Mouse (Mus musculus): ENCODE results near the gene Il17a. TPM values are rescaled to one million over a fixed set of nuclear protein-coding genes. Genes with fewer than 3 reads are reported as not detected.

Il17a gene
- polyA plus RNA-seq (2015; fragmentation: Nextera tagmentation; extraction: Ambion mirVana) = not detected in 2 replicates

GRCm38 (mm10) chr1:20730903-20731302, at the start of gene Il17a:
Gene Il17a (plus strand): TSS chr1:20730905.
- H3K9ac ChIP-seq = no peak within 1 kb of the TSS
- WGBS = 88% methylated on average over 10 of the region's 10 CpGs
- H3K36me3 ChIP-seq = no peaks in the 10 kb centered on the region
- H3K4me3 ChIP-seq (replicated peaks) = no peak within 1 kb of the TSS
- no peaks in the 10 kb centered on the region for H3K9me3 ChIP-seq
- no peak within 1 kb of the TSS for H3K4me2 ChIP-seq
- ATAC-seq (ENCODE audit: insufficient read depth, low FRiP score, low read depth) = no peak
- no peaks in the 10 kb centered on the region for H3K27me3 ChIP-seq (replicated peaks)
- H3K4me1 ChIP-seq = no peaks in the 10 kb centered on the region
- H3K27ac ChIP-seq = no peak within 1 kb of the TSS

- Histone ChIP-seq H3K27me3 (replicated peaks) (no peaks in the 10 kb centered on the region), H3K4me3 (replicated peaks) (no peak overlapping the region), H3K36me3 (no peaks in the 10 kb centered on the region), H3K27ac (no peak overlapping the region), H3K9me3 (no peaks in the 10 kb centered on the region), H3K9ac (no peak overlapping the region), H3K4me2 (no peak overlapping the region), H3K4me1 (no peaks in the 10 kb centered on the region)
- no peak for ATAC-seq (ENCODE audit: insufficient read depth, low FRiP score, low read depth)
These were observed 47.9 kb upstream of the Il17a start for GRCm38 (mm10) chr1:20682849-20683248.

GRCm38 (mm10) chr1:20683386-20683785, 47.3 kb upstream of the Il17a start:
- Histone ChIP-seq H3K27ac (no peak overlapping the region), H3K27me3 (replicated peaks) (no peaks in the 10 kb centered on the region), H3K9me3 (no peaks in the 10 kb centered on the region), H3K36me3 (no peaks in the 10 kb centered on the region), H3K9ac (no peak overlapping the region), H3K4me3 (replicated peaks) (no peak overlapping the region), H3K4me2 (no peak overlapping the region), H3K4me1 (no peaks in the 10 kb centered on the region)
- ATAC-seq (ENCODE audit: insufficient read depth, low FRiP score, low read depth) = no peak
- 91% methylated on average over 5 of the region's 5 CpGs for WGBS

GRCm38 (mm10) chr1:20683853-20684252, 46.9 kb upstream of the Il17a start:
- no peaks in the 10 kb centered on the region for H3K27me3 ChIP-seq (replicated peaks)
- no peaks in the 10 kb centered on the region for H3K9me3 ChIP-seq
- no peaks in the 10 kb centered on the region for H3K36me3 ChIP-seq
- no peak for ATAC-seq (ENCODE audit: insufficient read depth, low FRiP score, low read depth)
- H3K4me2 ChIP-seq = no peak overlapping the region
- H3K9ac ChIP-seq = no peak overlapping the region
- 62% methylated on average over 3 of the region's 3 CpGs for WGBS
- H3K4me3 ChIP-seq (replicated peaks) = no peak overlapping the region
- H3K4me1 ChIP-seq = no peaks in the 10 kb centered on the region
- H3K27ac ChIP-seq = no peak overlapping the region

DNA sequence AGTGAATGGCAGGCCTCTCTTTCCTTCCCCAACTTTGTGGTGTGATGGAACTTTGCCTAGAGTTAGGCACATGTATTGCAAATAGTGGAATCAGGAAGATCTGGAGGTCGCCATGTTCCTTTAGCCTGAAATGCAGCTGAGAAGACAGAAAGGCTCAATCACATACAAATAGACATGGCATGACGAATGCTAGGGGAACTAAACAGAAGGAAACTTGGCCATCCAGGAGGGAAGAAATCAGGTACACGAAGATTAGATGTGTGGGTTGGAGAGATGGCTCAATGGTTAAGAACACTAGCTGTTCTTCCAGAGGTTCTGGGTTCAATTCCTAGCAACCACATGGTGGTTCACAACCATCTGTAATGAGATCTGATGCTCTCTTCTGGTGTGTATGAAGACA, 46.3 kb upstream of the Il17a start:
- Histone ChIP-seq H3K4me3 (replicated peaks) (no peak overlapping the region), H3K4me2 (no peak overlapping the region), H3K9ac (no peak overlapping the region), H3K4me1 (no peaks in the 10 kb centered on the region), H3K36me3 (no peaks in the 10 kb centered on the region), H3K27me3 (replicated peaks) (no peaks in the 10 kb centered on the region), H3K9me3 (no peaks in the 10 kb centered on the region), H3K27ac (no peak overlapping the region)
- WGBS = 80% methylated on average over 3 of the region's 3 CpGs
- no peak for ATAC-seq (ENCODE audit: insufficient read depth, low FRiP score, low read depth)

DNA sequence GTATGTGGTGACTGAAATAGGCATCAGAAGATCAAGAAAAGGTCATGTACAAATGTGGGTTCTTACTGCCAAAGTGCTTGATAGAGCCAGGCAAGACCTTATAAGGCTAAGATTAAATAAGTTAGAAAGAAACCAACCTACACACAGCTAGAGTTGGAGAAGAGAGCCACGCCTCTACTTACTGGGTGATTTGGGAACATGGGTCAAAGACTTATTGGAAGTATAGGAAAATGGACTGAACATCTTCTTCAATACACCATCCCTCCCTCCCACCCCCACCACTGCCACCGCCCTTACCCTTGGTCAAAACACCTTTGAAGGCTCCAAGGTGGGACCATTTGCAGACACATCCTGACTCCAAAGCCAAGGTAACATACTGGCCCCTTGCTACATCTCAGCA, 45.3 kb upstream of the Il17a start:
- Histone ChIP-seq H3K36me3 (no peaks in the 10 kb centered on the region), H3K27me3 (replicated peaks) (no peaks in the 10 kb centered on the region), H3K4me2 (no peak overlapping the region), H3K4me1 (no peaks in the 10 kb centered on the region), H3K27ac (no peak overlapping the region), H3K4me3 (replicated peaks) (no peak overlapping the region), H3K9ac (no peak overlapping the region), H3K9me3 (no peaks in the 10 kb centered on the region)
- no peak for ATAC-seq (ENCODE audit: insufficient read depth, low FRiP score, low read depth)
- 84% methylated on average over 2 of the region's 2 CpGs for WGBS

DNA sequence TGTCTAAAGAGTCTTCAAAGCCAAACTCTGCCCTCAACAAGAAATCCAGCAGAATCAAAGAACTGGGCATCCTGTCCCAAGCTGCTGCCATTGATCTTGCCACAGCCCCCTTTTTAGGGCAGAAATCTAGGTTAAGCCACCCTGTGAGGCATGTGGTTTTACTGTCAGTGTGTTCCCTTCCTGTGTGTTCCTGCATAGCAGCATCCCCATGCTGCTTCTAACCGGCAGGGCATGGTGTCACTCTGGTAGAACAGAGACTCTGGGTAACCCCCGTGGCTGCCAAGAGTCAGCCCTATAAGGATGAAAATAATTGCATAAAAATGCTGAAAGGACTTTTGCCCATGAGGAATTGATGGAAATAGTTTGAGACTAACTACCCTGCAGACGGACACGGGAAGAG, 44.8 kb upstream of the Il17a start:
- 84% methylated on average over 4 of the region's 4 CpGs for WGBS

DNA sequence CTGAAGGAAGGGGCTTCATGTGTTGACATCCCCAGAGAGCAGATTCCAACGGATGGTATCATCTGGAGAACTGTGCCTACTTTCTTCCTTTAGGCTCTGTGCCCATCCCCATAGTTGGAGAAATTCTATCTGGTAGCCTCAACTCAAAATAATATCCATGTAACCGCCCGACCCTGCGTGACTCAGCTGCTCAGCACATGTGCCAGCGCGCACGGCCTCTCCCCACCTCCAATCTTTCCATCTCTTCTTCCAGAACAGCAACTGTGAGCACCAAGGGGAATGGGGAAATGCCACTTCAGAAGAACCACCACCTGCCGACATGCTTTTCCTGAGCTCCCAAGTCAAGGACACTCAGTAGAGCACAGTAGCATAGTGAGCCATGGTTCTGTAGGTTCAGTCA, 39.4 kb upstream of the Il17a start:
- Histone ChIP-seq H3K27me3 (replicated peaks) (no peaks in the 10 kb centered on the region), H3K36me3 (no peaks in the 10 kb centered on the region), H3K9me3 (no peaks in the 10 kb centered on the region), H3K4me3 (replicated peaks) (no peak overlapping the region), H3K4me2 (no peak overlapping the region), H3K9ac (no peak overlapping the region), H3K27ac (no peak overlapping the region), H3K4me1 (no peaks in the 10 kb centered on the region)
- no peak for ATAC-seq (ENCODE audit: insufficient read depth, low FRiP score, low read depth)
- 90% methylated on average over 8 of the region's 8 CpGs for WGBS

More for the DNA sequence above, 44.8 kb upstream of the Il17a start:
- Histone ChIP-seq H3K4me3 (replicated peaks) (no peak overlapping the region), H3K4me2 (no peak overlapping the region), H3K27me3 (replicated peaks) (no peaks in the 10 kb centered on the region), H3K27ac (no peak overlapping the region), H3K9me3 (no peaks in the 10 kb centered on the region), H3K4me1 (no peaks in the 10 kb centered on the region), H3K36me3 (no peaks in the 10 kb centered on the region), H3K9ac (no peak overlapping the region)
- ATAC-seq (ENCODE audit: insufficient read depth, low FRiP score, low read depth) = no peak

DNA sequence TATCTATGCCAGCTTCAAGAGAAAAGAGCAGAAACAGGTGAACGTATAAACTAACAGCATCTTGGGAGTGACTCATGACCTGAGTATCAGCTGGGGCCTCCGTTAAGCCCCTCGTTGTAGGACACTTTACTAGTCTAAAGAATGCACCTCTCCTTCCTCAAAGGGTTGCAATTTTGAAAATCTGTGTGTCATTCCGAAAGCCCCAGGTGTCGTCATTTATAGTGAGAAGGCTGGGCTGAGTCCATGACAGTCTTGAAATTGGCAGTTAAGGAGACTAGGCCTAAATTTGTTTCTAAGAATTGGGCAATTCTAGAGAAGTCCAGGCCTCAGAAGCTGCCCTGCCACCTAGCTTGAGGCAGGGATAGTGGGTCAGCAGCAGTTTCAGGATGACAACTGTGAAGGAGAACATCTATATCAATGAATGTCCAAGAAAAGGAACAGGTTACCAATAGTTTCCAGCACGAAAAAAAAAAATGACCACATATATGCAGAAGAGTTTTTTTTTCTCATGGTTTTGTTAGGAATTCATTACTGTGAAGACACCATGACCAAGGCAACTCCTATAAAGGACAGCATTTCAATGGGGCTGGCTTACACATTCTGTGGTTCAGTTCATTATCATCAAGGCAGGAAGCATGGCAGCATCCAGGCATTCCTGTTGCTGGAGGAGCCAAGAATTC, 36.9 kb upstream of the Il17a start:
- no peak overlapping the region for H3K27ac ChIP-seq
- H3K36me3 ChIP-seq = no peaks in the 10 kb centered on the region
- no peak for ATAC-seq (ENCODE audit: insufficient read depth, low FRiP score, low read depth)
- no peaks in the 10 kb centered on the region for H3K27me3 ChIP-seq (replicated peaks)
- H3K9ac ChIP-seq = no peak overlapping the region
- no peak overlapping the region for H3K4me2 ChIP-seq
- WGBS = 86% methylated on average over 6 of the region's 6 CpGs
- no peak overlapping the region for H3K4me3 ChIP-seq (replicated peaks)
- H3K9me3 ChIP-seq = no peaks in the 10 kb centered on the region
- H3K4me1 ChIP-seq = no peaks in the 10 kb centered on the region

GRCm38 (mm10) chr1:20700011-20700410, 30.7 kb upstream of the Il17a start:
- Histone ChIP-seq H3K4me2 (no peak overlapping the region), H3K27me3 (replicated peaks) (no peaks in the 10 kb centered on the region), H3K9ac (no peak overlapping the region), H3K9me3 (no peaks in the 10 kb centered on the region), H3K4me3 (replicated peaks) (no peak overlapping the region), H3K36me3 (no peaks in the 10 kb centered on the region), H3K4me1 (no peaks in the 10 kb centered on the region), H3K27ac (no peak overlapping the region)
- 60% methylated on average over 3 of the region's 3 CpGs for WGBS
- ATAC-seq (ENCODE audit: insufficient read depth, low FRiP score, low read depth) = no peak

DNA sequence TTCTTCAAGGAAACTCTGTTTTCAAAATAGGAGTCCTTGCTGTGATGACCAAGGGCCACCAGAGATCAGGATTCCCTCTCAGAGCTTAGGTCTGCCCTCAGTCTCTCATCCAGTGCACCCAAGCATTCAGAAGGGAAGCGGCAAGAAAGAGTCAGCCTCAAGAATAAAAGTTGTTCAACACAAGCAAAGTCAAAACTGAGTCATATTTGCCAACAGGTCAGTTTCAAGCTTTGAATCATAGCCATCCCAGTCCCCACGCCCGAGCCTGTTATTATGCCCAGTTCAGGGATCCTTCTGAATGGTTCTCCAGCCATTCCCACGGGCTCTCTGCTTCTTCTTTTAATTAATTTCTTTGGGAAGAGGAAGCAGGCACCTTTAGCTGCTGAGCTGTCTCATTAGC, 5.9 kb downstream of the Il17a start:
- H3K4me2 ChIP-seq = no peak overlapping the region
- H3K4me3 ChIP-seq (replicated peaks) = no peak overlapping the region
- no peaks in the 10 kb centered on the region for H3K36me3 ChIP-seq
- no peak for ATAC-seq (ENCODE audit: insufficient read depth, low FRiP score, low read depth)
- no peaks in the 10 kb centered on the region for H3K27me3 ChIP-seq (replicated peaks)
- no peaks in the 10 kb centered on the region for H3K4me1 ChIP-seq
- no peak overlapping the region for H3K9ac ChIP-seq
- H3K9me3 ChIP-seq = no peaks in the 10 kb centered on the region
- no peak overlapping the region for H3K27ac ChIP-seq
- WGBS = 83% methylated on average over 4 of the region's 4 CpGs

- H3K9me3 ChIP-seq = no peaks in the 10 kb centered on the region
- H3K4me1 ChIP-seq = no peaks in the 10 kb centered on the region
- H3K9ac ChIP-seq = no peak overlapping the region
- WGBS = 76% methylated on average over 2 of the region's 2 CpGs
- no peaks in the 10 kb centered on the region for H3K27me3 ChIP-seq (replicated peaks)
- ATAC-seq (ENCODE audit: insufficient read depth, low FRiP score, low read depth) = no peak
- H3K4me2 ChIP-seq = no peak overlapping the region
- no peak overlapping the region for H3K4me3 ChIP-seq (replicated peaks)
- H3K36me3 ChIP-seq = no peaks in the 10 kb centered on the region
- no peak overlapping the region for H3K27ac ChIP-seq
These were observed 7.8 kb downstream of the Il17a start for GRCm38 (mm10) chr1:20738483-20738882.

DNA sequence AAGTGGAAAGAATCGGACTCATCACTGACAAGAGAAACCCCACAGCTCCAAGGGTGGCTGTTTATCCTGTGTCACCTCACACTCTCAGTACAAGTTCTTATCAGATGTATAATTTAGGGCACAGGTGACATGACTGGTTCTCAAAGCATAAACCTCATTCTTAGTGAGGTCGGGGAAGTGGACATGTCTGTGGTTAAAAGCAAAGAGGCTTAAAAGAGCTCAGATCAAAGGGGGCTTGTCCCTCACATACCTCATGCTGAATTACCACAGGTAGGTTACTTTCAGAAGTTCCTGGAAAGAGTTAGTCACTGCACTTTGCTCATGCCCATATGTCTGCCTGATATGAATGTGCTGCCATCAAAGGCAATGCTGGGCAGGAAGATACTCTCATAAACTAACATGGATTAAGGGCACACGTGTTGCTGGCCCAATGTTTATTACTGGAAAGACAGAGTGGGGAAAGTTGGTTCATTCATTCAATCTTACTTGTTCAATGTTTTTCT, 9.8 kb downstream of the Il17a start:
- H3K9ac ChIP-seq = no peak overlapping the region
- no peak overlapping the region for H3K4me3 ChIP-seq (replicated peaks)
- H3K9me3 ChIP-seq = no peaks in the 10 kb centered on the region
- no peak overlapping the region for H3K4me2 ChIP-seq
- 61% methylated on average over 3 of the region's 3 CpGs for WGBS
- no peaks in the 10 kb centered on the region for H3K27me3 ChIP-seq (replicated peaks)
- H3K27ac ChIP-seq = no peak overlapping the region
- H3K36me3 ChIP-seq = no peaks in the 10 kb centered on the region
- no peak for ATAC-seq (ENCODE audit: insufficient read depth, low FRiP score, low read depth)
- H3K4me1 ChIP-seq = no peaks in the 10 kb centered on the region

Measured in stomach, embryonic 15.5 days (tissue).